Mouse (Mus musculus): ENCODE data around the gene Sept5. TPM values are rescaled to one million over a fixed set of nuclear protein-coding genes. Genes with fewer than 3 reads are reported as not detected.

The Sept5 gene
- polyA plus RNA-seq (2012; rRNA removed), result 2.0 and 2.3 TPM in 2 replicates

DNA sequence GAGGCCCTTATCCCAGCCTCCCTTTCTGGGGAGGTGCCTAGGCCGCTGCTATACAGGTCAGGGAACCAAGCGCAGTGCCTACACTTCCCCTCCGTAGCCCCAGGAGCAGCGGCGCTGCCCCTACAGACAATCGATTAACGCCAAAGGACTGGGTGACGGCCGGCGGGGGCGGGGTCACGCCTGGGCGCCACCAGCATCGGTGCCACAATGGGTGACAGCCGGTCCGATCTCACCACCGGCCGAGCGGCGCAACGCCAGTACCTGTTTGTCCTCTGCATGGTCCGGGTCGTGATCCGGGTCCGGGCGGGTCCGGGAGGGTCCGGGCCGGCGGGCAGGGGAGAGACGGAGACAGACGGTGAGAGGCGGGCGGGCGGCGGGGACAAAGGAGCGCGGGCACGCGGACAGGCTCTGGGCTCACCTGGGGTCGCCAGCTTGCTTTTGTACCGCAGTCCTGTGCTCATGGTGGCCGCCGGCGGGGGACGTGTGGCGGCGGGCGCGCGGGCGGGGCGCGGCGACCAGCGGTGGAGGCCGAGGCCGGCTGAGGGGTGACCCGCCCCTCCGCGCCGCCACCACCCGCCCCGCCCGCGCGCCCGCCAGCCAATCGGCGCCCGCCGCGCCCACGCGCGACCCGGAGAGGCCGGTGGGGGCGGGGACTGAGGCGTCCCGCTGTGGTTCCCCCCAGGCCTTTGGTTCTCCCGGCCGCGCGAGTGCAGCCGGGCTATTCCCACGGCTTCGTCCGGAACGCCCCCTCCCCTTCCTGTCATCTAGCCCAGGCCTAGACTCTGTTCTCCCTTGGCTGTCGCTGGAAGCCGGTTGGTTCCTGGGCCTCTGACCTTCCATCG is at the start of gene Sept5:
Sept5 (minus strand) TSS at position 565 of the 842 bp plus-strand sequence.

GRCm38 (mm10) chr16:18626376-18626878 is 3.3 kb downstream of the Sept5 start, which contains the start of gene Gm49601:
Gene Gm49601, minus strand, starts transcription at chr16:18626427.

DNA sequence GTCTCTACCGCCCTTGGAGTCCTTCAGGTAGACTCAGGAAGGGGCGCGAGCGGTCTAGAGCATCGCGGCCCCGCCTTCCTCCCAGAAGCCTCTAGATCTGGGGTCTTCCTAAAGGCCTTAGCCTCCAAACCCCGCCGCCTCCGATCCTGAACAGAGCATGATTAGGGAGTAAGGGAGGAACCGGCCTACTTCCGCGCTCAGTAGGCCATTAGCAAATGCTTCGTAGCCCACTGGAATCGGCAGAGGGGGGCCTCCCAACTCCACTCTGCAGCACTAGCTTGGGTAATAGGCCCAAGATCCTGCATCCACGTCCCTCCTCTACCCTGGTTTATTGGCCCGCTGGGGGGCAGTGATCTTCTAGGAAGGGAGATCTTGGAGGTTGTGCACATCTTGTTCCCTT is 7.7 kb downstream of the Sept5 start, which contains the start of gene Gp1bb:
Gp1bb (minus strand) TSS at position 385 of the 400 bp plus-strand sequence.

GRCm38 (mm10) chr16:18589804-18590790 is 39.7 kb downstream of the Sept5 start, which contains the start of gene Tbx1:
Gene Tbx1, minus strand, starts transcription at chr16:18590671.

Other genes starting within 250 kb of the Sept5 start
- 100 and 122 TPM in 2 replicates for gene Txnrd2, start 203.6 kb downstream of the Sept5 start, polyA plus RNA-seq (2012; rRNA removed)
- 60.2 and 73.5 TPM in 2 replicates for gene Comt, start 203.1 kb downstream of the Sept5 start, polyA plus RNA-seq (2012; rRNA removed)
- 4.7 and 6.2 TPM in 2 replicates for gene Gnb1l, start 131.2 kb downstream of the Sept5 start, polyA plus RNA-seq (2012; rRNA removed)
- gene Rtl10, start 131.1 kb downstream of the Sept5 start, polyA plus RNA-seq (2012; rRNA removed), result 1.5 and 2.5 TPM in 2 replicates
- gene Tbx1, start 39.3 kb downstream of the Sept5 start, polyA plus RNA-seq (2012; rRNA removed), result 0.01 and 0.07 TPM in 2 replicates
- 12.3 and 14.7 TPM in 2 replicates for gene Gp1bb, start 7.6 kb downstream of the Sept5 start, polyA plus RNA-seq (2012; rRNA removed)
- 0.70 and 0.88 TPM in 2 replicates for gene Gm49601, start 3.5 kb downstream of the Sept5 start, polyA plus RNA-seq (2012; rRNA removed)
- gene Cldn5, start 146.9 kb upstream of the Sept5 start, polyA plus RNA-seq (2012; rRNA removed), result 5.8 and 6.1 TPM in 2 replicates
- 21.2 and 22.7 TPM in 2 replicates for gene Ufd1, start 181.8 kb upstream of the Sept5 start, polyA plus RNA-seq (2012; rRNA removed)
- 45.0 and 48.6 TPM in 2 replicates for gene Cdc45, start 182.0 kb upstream of the Sept5 start, polyA plus RNA-seq (2012; rRNA removed)
- gene 2510002D24Rik, start 206.6 kb upstream of the Sept5 start, polyA plus RNA-seq (2012; rRNA removed), result 19.5 and 21.9 TPM in 2 replicates
- not detected in 2 replicates for gene Gm28539, start 206.6 kb upstream of the Sept5 start, polyA plus RNA-seq (2012; rRNA removed)
- 22.4 and 22.5 TPM in 2 replicates for gene Mrpl40, start 246.9 kb upstream of the Sept5 start, polyA plus RNA-seq (2012; rRNA removed)
- gene Hira, start 247.1 kb upstream of the Sept5 start, polyA plus RNA-seq (2012; rRNA removed), result 19.7 and 23.2 TPM in 2 replicates

All from liver, embryonic 14 days (tissue).